Mouse (Mus musculus) kidney, adult 18-20 months (tissue): ENCODE data around the gene Mettl26.

Experiments
- DNase-seq: peaks from one replicate; pipeline ENCODE4 v3.0.0; 2021

Gene Mettl26

DNA sequence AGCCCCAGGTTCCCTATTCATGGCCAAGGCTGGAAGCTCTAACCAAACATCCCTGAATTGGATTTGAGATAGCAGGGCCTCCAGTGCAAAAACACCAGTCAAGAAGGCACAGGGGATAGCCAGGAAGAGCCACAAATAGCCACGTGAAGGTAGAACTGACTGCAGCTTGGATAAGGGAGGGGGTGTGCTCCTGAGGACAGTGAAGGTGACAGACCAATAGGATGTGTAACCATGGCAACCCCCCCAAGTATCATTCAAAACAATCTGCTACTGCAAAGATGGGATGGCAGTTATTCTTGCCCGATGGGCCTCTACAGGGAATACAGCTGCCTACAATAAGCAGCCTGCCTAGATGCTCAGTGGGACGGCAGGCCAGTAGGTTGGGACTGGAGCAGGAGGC is 37.3 kb upstream of the Mettl26 start:
- DNase-seq, result no peak

DNA sequence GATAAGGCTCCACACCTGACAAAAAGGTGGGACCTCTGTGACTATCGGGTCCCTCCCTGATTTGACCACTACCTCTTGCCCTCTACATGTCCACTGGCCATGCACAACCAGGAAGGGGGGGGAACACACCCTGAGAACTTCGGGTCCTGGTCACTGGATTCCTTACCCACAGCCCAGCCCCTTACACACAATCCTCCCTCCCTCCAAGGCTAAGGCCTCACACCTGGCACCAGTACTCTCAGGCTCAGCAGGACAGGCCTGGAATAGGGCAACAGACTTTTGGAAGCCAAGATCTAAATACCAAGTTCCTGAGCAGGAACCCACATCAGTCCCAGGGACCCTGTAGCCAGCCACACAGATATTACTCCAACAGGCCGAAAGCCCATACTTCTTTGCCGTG is 36.0 kb upstream of the Mettl26 start:
- no peak for DNase-seq

DNA sequence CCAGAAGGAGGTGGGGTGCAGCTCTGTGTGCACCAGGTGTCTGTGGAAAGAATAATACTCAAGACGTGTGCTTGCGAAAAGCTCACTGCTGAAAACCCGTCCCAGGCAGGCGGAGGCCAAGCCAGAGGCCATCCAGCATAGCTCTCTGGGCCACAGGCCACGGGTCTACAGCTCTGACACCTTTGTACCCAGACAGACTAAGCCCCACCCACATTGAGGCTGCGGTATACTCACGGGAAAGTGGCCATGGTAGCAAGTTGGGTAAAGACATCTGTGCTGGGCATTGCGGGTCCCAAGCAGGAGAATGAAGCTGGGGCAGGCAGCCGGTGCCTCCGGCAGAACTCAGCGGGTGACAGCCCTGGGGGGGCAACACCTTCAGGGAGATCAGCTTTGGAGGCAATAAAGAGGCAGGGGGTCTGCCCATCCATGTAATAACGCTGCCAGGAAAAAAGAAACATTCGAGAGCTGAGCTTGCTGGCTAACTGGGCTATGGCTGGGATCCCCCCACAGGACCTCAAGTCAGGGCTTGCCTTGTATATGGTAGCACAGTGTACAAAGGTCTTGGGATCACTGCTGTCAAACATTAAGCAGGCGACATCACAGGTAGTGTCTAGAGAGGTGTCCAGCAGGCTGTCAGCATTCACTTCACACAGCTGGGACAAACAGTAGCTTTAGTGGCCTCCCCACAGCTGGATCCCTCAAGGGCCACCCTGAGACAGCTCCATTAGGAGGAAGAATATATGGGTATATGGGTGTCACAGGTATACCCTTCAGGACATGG is 35.2 kb upstream of the Mettl26 start:
- peak; percentile 59 for DNase-seq

DNA sequence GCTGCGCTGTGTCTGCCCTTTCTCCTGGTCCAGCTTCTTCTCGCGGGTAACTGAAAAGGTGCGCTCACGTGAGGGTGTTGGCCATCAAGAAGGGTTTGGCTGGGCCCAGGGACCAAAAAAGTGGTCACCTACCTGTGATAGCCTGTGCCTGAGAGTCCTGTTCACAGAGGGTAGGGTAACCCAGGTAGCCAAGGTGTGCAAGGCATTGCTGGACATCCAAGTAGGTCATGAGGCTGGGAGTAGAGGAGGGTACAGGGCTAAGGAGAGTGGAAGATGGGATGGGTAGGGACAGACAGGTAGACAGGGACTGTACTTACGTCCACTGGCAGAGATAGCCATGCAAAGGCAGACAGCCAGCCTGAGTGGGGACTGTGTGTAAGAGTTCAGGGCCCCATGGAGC is 34.4 kb upstream of the Mettl26 start:
- no peak for DNase-seq

DNA sequence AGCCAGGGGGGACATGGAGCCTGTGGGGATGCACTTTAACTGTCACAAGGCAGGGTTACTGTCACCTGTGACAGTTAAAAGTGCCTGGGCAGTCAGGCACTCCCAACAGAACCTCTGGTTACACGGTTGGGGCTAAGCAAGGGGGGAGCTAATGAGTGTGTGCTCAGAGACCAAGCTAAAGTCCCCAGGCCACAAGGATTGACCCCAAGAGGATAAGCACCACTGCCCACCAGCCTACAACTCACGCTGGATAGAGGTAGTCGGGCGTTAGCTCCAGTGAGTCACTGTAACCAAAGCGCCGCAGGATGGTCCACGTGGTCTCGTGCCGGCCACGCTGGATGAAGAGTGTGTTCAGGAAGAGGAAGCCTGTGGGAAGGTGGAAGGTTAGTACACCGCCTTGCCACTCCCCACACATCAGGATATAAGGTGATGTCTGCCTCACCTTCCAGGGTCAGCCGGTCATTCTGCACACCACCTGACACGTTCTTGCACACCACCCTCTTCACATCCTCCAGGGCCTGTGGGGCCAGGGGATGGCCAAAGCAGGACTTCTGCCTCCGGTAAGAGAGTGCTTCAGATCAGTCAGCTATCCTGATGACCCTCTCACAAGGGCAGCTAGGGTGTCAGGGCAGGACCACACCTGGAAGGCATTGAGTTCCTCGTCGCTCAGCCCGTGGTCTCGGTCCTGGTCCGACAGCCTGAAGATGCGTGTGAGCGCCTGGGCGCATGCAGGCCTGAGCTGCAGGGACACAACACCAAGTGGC is 33.6 kb upstream of the Mettl26 start, which contains the start of gene Gm20683:
Gene Gm20683, minus strand, starts transcription at position 647 of the 764 bp plus-strand sequence.
- no peak for DNase-seq

DNA sequence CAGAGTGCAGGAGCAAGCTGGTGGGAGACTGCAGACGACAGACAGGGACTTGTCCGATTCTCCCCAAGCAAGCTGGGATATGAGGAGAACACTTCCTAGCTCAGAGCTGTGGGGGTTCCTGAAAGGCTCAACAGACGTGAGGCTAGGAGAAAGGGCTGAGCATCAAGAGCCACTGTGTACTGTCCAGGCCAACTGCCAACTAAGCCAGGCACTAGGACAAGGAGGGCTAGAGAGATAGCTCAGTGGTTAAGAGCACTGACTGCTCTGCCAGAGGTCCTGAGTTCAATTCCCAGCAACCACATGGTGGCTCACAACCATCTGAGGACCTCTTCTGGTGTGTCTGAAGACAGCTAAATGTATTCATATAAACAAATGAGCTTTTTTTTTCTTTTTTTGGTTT is 32.4 kb upstream of the Mettl26 start:
- DNase-seq, result no peak

DNA sequence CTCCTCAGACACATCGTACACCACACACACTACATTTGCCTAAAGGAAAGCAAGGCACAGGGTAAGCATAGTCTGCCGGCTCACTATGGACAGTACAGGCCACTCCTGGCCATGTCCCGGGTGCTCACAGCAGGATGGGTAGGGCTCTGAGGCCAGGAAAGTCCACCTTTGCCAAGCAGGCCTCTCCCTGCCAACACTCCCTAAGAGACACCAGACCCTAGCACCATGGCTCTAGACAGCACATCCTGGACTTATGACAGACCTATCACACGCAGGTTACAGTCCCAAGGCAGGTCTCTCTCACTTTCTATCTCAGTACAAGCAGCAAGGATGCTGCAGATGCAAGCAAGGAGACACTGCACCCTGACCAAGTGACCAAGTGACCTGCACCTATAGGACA is 31.8 kb upstream of the Mettl26 start:
- DNase-seq, result no peak

DNA sequence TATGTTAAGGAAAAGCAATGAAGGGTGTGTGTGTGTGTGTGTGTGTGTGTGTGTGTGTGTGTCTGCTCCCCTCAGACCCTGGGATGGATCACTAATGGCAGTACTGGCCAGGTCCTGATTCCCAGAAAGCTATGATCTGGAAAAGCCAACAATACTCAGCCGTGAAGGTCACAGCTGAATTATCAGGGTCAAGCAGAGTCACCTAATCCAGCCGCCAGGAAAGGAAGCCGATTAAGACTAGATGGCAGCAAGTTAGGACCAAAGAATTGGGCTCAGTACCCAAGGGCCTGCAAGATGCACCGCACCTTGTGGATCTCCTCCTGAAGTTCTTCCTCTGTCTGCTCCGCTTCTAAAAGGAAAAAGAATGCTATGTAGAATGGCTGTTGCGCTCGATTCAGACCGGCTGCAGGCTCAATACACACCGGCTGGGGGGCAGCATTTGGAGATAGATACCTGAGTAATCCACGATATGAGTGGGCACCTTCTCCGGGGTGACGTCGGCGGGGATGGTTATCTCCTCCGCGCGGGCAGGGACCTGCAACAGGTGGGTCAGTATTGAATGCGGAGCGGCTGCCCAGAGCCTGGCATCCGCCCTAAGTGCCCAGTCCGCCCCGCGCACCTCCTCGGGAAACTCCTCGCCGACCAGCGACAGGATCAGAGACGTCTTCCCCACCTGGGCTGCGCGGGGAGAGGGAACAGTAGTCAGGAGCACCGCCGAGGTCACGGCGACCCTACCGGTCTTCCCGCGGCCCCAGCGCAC is 31.1 kb upstream of the Mettl26 start:
- DNase-seq, result no peak

DNA sequence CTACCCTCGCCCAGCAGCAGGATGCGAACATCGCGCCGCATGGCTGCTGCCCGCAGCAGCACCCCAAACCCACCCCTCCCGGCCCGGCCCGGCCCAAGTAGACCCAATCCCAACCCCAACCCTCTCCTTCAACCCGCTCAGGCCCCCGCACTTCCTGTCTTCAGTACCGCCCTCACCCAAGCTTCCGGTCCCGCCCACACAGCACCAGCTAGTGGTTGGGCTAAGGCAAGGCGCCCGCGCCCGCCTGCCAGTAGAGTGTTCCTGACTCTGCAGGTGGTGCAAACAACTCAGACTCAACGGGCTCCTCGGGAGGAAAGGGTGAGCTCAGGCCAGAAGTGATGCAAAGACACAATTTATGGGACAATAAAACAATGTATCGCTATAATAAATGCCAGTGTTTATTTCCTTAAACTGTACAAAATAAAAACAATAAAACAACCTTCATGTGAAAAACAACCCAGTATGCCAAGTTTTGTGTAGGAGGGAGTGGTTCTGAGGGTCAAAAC is 30.4 kb upstream of the Mettl26 start, which contains the start of gene Rhot2:
Gene Rhot2, minus strand, starts transcription at position 456 of the 506 bp plus-strand sequence.
- DNase-seq, result peak; percentile 95

DNA sequence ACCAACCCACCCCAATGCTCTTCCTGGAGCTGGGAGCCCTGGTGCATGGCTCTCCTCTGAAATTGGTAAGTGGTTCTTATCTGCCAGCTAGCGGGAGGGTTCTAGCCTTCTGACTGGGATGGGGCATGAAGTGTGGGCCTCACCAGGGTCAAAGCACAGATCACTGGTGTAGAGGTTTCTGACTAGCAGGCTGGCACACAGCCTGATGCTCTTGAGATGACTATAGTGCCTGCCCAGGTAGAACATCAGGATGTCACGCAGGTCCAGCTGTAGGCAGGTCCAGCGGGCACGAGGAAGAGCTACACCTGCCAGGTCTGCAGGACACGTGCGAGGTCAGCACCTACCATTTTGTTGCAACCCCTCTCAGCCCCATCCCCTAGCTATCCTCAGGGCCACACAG is 14.6 kb upstream of the Mettl26 start:
- no peak for DNase-seq

DNA sequence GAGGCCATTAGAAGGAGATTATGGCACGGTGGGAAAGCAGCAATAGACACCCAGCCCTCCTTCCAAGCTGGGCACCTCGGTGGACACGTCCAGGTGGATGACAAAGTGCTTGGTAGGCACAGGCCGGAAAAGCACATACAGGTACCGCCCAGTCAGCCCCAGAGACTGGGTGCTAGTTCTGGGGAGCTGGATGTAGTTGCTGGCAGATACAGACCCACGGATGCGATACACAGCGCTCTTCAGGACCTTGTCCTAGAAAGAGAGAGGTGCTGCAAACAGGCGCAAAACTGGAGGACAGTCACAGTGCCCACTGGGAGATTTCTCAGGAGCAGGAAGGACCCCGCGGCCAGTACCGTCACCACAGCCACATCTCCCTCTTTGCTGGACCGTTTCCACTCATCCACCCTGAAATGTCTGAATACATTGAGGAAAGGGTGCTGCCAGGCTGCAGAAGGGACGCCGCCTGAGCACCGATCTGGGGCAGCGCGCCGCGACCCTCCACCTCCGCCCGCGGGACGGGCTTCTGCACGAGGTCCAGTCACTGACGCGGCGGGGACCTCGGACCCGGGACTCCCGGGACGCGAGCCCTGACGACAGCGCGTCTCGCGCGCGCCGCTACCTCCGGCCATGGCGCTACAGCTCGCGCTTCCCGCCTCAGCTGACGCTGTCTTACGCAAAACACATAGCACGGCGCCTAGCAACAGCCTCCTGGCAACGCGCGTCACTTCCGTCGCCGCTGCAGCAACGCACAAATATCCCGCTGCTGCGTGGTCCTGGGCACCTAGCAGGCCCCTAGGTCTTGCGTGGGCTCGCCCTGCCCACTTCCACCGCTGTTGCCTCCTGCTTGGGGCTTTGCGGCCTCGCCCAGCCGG is 13.8 kb upstream of the Mettl26 start, which contains the start of gene Wdr90:
Gene Wdr90, minus strand, starts transcription at position 670 of the 872 bp plus-strand sequence.
- DNase-seq, result peak; percentile 91

DNA sequence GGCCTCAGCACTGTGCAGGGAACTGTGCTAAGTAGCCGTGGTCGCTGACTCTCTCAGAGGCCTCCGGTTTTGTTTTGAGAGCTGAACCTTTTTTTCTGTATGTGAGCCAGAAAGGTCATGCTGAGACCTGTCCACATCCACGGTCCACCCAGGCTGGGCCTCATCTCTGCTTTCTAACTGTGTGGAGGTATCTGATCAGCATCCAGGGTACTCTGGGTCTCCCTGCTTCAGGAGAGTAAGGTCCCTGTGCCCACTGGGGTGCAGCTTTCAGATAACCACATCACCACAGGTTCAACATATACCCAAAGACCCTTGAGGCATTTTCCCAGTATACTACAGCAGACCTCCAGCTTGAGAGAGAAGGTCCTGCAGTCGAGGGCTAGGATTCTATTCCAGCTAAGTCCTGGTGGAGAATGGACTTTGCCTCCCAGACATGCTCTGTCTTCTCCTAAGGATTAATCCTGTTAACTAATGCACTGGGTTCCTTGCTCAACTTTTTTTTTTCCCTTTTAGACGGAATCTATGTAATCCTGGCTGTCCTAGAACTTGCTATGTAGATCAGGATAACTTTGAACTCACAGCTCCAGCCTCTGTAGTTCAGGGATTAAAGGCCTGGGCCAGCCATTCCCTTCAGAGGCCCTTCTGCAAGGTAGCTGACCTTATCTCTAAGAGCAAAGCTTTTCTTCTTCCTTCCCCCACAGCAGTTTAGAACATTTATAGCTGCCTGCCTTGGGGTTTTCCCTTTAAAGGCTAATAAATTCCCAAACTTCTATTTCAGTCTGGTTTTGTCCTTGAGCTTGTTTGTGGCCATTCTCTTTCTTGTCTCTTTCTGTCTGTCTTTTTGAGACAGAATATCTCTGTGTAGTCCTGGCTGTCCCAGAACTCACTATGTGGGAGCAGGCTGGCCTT is 12.9 kb upstream of the Mettl26 start:
- DNase-seq, result no peak

DNA sequence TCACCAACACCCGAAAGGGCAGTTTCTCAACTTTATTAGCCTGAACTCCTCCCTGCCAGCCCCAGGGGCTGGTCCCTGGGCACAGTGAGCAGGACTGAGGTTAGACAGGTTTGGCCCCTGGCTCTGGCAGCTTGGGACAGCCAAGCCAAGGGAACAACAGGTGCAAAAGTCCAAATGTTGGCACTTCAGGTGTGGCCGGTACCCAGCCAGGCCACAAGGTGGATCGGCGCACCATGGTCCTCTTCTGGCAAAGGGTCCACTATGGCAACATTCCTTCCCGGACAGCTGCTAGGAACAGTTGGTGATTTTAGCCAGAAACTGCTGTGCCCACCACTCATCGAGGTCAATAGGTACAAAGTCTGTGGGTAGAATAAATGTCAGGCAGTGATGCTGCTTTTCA is 11.2 kb upstream of the Mettl26 start:
- DNase-seq, result peak; percentile 52

DNA sequence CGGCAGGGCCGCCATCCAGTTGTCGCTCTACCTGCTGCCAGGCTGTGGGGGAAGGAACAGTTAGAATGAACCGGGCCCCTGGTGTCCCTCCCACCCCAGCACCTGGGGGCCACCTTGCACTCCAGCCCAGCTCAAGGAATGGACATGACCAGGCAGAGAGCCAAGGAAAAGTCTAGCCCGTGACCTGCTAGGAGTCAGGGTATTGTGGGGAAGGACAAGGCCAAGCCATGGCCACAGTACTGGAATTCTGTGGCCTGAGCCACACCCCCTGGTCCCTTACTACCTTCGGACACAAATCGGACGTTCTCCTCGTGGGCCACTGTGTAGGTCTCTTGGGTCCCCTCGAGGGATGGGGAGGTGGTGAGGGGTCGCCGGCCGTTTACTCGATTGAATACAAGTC is 10.6 kb upstream of the Mettl26 start:
- peak; percentile 46 for DNase-seq

DNA sequence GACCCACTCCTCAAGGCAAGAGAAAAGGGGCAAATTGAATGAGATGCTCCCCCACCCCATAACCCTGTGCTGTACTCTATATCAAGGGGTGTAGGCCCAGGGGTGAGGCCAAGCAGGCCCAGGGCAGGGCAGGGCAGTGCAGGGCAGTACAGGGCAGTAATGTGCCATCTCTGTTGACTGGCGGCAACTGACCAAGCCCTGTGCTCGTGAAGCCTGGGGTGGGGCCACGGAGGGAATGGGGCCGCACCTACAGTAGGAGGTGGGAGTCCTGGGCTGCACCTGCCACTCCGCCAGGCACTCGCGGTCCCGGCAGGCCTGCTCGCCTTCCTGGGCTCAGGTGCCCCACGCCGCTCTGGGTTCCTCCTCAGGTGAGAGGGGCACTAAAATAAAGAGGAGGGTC is 9.6 kb upstream of the Mettl26 start:
- no peak for DNase-seq

DNA sequence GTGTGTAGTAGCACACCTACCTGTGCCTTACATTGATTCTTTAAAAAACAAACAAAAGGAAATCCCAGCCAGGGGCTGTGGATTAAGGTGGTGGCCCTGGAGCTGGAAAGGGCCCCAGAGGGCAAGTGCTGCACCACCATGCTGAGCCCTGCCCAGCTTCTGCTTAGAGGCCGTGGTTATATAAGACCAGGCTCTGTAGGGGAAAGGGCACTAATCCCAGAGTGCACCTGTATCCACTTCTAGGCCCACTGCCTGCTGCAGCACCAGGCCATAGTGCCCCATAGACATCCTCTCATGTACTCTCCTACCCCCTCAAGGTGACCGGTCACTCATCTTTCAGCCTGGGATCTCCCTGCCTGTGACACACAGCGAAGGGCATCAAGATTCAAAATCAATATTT is 8.7 kb upstream of the Mettl26 start:
- no peak for DNase-seq

DNA sequence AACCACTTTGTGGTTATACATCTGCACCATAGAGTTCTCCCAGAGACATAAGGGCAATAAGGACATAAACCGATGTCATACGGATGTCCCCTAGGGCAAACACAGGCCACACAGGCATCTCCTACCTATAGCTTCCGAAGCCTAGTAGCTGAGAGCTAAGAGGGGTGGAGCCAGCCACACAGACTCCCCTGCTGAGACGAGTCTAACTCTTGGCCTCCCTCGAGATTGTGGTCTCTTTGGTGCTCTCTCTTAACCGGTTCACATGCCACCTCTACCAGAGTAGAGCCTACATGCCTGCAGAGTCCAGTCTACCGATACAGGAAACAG is 7.4 kb upstream of the Mettl26 start:
- DNase-seq, result no peak

DNA sequence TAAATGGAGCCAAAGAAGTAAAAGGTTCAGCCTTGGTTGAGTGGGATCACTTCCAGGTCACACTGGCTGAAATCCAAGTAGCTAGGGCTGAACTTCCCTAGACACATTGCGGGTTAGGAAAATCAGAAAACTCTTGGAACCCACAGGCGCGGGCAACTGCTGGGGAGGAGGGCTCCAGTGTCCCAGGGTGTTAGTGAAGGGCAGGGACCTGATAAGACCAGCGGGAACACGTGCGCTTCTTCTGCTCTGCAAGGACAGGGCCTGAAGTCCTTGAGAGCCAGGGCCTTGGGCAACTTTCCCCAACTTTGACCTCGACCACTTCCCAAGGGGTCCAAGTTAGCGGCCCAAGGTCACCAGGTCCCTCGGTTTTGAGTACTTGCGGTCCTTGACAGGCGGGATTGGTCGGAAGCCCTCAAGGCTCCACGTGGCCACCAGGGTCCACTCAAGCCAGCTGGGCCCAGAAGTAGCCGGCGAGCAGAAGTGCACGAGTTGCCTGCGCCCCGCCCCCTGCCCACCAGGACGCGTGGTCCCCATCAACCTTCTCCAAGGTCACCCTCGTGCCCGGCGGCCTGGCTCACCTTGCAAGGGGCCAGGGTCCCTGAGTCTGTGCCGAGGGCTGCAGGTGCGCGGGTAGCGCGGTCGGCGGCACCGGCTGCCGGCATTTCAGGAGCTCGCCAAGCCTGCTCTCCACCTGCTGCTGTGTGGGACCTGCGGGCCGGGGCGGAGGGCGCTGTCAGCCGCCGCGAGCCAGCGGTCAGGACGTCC is 6.9 kb upstream of the Mettl26 start:
- DNase-seq, result peak; percentile 83

DNA sequence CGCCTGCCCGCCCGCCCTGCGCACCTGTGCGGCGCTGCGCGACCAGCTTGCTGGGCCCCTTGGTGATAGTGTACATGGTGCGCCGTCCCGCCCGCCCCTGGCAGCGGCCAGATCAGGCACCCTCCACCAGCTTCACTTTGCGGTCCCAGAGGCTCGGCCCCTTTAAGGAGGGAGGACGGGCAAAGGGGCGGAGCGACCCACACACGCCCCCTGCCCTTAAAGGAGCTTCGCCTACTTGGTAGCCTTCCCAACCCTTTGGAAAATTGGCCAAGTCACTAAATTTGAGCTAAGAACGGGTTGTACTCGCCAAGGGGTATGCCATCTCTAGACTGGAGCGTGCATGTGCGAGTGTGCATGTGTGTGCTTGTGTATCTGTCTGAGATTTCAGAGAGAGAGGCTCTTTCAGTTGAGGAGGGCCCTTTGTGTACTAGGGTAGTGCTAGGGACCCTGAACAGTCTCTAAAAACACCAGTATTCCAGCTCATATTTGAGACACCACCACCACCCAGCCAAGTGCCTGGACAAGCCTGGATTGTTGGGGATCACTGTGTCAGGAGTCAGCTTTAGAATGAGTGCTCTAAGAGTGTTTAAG is 6.2 kb upstream of the Mettl26 start, which contains the start of gene Mcrip2:
Gene Mcrip2, minus strand, starts transcription at position 164 of the 591 bp plus-strand sequence.
- DNase-seq, result peak; percentile 90

DNA sequence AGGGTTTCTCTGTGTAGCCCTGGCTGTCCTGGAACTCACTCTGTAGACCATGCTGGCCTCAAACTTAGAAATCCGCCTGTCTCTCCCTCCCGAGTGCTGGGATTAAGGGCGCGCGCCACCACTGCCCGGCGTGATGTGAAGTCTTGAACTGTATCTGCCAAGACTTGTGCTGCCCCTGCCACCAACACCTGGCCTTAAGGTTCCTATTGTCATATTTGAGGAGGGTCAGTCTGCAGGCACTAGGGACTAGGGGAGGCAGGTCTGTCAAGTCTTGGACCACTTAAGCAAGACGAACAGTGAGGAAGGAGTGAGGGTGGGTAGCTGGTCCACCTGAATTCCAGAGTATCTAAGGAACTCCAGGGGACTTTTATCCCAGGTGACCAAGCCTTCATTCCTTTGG is 5.4 kb upstream of the Mettl26 start:
- no peak for DNase-seq
